Mouse (Mus musculus): Measurements from ENCODE around the gene Klrc1.
"Not testable (repeated sequence)": the region's sequence is repeated elsewhere in the genome, so short reads cannot be mapped to it uniquely, and the experiment has no call there.

DNA sequence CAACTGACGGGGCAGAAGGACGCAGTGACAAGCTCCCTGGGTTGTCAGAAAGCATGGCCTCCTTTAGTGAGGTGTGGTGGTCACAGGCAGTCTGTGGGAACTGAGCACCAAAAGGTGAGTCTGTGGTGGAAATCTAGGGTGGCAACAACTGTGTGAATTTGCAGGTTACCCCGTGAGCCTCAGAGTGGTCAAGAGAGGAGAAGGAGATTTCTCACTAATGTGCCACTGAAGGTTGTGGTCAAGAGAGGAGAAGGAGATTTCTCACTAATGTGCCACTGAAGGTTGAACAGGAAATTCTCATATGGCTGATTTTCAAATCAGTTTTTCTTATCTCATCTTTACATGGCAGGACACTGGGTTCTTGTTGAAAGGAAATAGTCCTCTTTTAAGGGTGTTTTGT is 17.5 kb downstream of the Klrc1 start:
- TF ChIP-seq CTCF (IDR thresholded peaks at IDR 0.05; ENCODE audit: borderline replicate concordance, insufficient read depth, low read length); POLR2A (IDR thresholded peaks at IDR 0.05; ENCODE audit: low read depth, low read length): not testable (repeated sequence)
